In the genomic region with DNA sequence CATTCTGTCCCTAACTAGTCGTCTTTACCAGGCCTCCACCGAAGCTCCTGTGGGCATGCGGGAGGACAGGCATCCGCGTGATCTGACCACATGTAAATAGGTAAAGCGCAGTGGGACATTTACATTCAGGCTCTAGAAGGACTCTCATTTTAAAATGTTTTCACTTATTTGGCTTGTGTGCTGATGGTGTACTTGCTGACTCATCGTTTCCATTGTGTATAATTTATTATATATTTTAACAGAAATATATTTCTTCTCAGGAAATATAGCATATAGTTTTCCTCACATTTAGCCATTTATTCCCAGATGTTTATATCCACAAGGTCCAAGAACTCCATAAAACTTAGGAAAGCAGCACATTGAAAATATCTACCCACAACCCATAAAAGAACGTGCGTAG, we compare ENCODE assay signal across 24 mouse cellular contexts. TPM values are rescaled to one million over a fixed set of nuclear protein-coding genes. Genes with fewer than 3 reads are reported as not detected.
"Had no signal": no experiment of that assay in that cellular context is flagged by ENCODE, and none has a peak within 500 bp of the region (broad histone marks: within the 10 kb centered on the region; RNA-seq: fewer than 3 reads in every experiment).

No protein-coding gene starts in this region.

- H3K9me3 ChIP-seq: lung, embryonic 15.5 days; megakaryocyte, embryonic 14.5 days; midbrain, embryonic 13.5 days; midbrain, embryonic 15.5 days; neural tube, embryonic 12.5 days had no signal

- DNase-seq: lung, adult 2 months; lung, postnatal 14 days; lung, postnatal 36 days; right cerebral cortex, postnatal 14 days; thymus, adult 18-20 months; thymus, postnatal 14 days; thymus, postnatal 36 days had no signal

- H3K4me1 ChIP-seq: lung, embryonic 15.5 days; megakaryocyte, embryonic 14.5 days; midbrain, embryonic 13.5 days; midbrain, embryonic 15.5 days; neural tube, embryonic 12.5 days had no signal

- H3K4me3 ChIP-seq: lung, embryonic 15.5 days; megakaryocyte, embryonic 14.5 days; midbrain, embryonic 13.5 days; midbrain, embryonic 15.5 days; neural tube, embryonic 12.5 days had no signal

- H3K9ac ChIP-seq: lung, embryonic 15.5 days; midbrain, embryonic 13.5 days; midbrain, embryonic 15.5 days; neural tube, embryonic 12.5 days had no signal

- H3K36me3 ChIP-seq: lung, embryonic 15.5 days; midbrain, embryonic 13.5 days; midbrain, embryonic 15.5 days; neural tube, embryonic 12.5 days had no signal

- H3K27ac ChIP-seq: lung, embryonic 15.5 days; macrophage; midbrain, embryonic 13.5 days; midbrain, embryonic 15.5 days; neural tube, embryonic 12.5 days had no signal

- H3K4me2 ChIP-seq: lung, embryonic 15.5 days; midbrain, embryonic 11.5 days; midbrain, embryonic 13.5 days; midbrain, embryonic 15.5 days; neural tube, embryonic 12.5 days had no signal

- ATAC-seq: lung, postnatal 0 days; midbrain, embryonic 13.5 days; midbrain, embryonic 15.5 days had no signal

- H3K27me3 ChIP-seq: lung, embryonic 15.5 days; megakaryocyte, embryonic 14.5 days; neural tube, embryonic 12.5 days had no signal

RNA-seq across cellular contexts. Expression of a gene that starts 20.8 kb away (rescaled TPM):
- total RNA-seq: megakaryocyte progenitor cell, adult 5-6 weeks; midbrain, postnatal 0 days; monocyte, adult 5-6 weeks; neutrophil, adult 5-6 weeks had no signal
- polyA plus RNA-seq: macrophage; midbrain, embryonic 13.5 days; midbrain, embryonic 15.5 days; midbrain, postnatal 0 days; neural tube, embryonic 14.5 days; spleen, adult 2 months had no signal

RNA-seq across cellular contexts. Expression of a gene that starts 57.7 kb away (rescaled TPM):
- total RNA-seq: megakaryocyte progenitor cell, adult 5-6 weeks; midbrain, postnatal 0 days; monocyte, adult 5-6 weeks; neutrophil, adult 5-6 weeks had no signal
- polyA plus RNA-seq: lung, embryonic 15.5 days; lung, postnatal 0 days; macrophage; midbrain, embryonic 15.5 days; midbrain, postnatal 0 days; neural tube, embryonic 14.5 days; spleen, adult 2 months; stomach, embryonic 14.5 days; stomach, embryonic 16.5 days; thymus, postnatal 0 days had no signal
